8 mouse cellular contexts compared by ENCODE assay signal in genomic region chr7:56042353-56042752, GRCm38 (mm10). TPM values are rescaled to one million over a fixed set of nuclear protein-coding genes. Genes with fewer than 3 reads are reported as not detected.
DNase-seq lines count a peak whose midpoint lies in the region; ATAC-seq lines count a peak whose summit lies in the region.

No protein-coding gene starts in this region.

- DNase-seq in forebrain, embryonic 10.5 days (ENCODE audit: extremely low spot score, low spot score) = peak; percentile 62
- DNase-seq in adrenal gland, postnatal 25 days = peak; percentile 80
- DNase-seq in embryonic facial prominence, embryonic 11.5 days (ENCODE audit: low spot score) = peak; percentile 73
- peak; percentile 62 to 77 for DNase-seq in heart, postnatal 36 days
- DNase-seq in layer of hippocampus, postnatal 36 days = peak; percentile 69 to 73
- DNase-seq in spleen, adult 18-20 months = peak; percentile 48 to 77

- no peak overlapping the region for H3K4me3 ChIP-seq in forebrain, embryonic 10.5 days
- no peak overlapping the region for H3K4me3 ChIP-seq in forebrain, embryonic 12.5 days (replicated peaks)
- H3K4me3 ChIP-seq in embryonic facial prominence, embryonic 11.5 days (ENCODE audit: low read depth, low read length) = no peak overlapping the region

- intact Hi-C loops in heart, postnatal 36 days (cut with DNase I) = loop anchor here (1.0 kb wide), 1 partner anchor 56 kb away; no protein-coding TSS in a partner anchor

- no peaks in the 10 kb centered on the region for H3K27me3 ChIP-seq in forebrain, embryonic 10.5 days (ENCODE audit: poor library complexity, severe bottlenecking)
- no peaks in the 10 kb centered on the region for H3K27me3 ChIP-seq in forebrain, embryonic 12.5 days
- no peaks in the 10 kb centered on the region for H3K27me3 ChIP-seq in embryonic facial prominence, embryonic 11.5 days (ENCODE audit: control insufficient read depth, insufficient read depth, low read length)

- no peaks in the 10 kb centered on the region for H3K4me1 ChIP-seq in forebrain, embryonic 10.5 days
- no peaks in the 10 kb centered on the region for H3K4me1 ChIP-seq in forebrain, embryonic 12.5 days
- H3K4me1 ChIP-seq in embryonic facial prominence, embryonic 11.5 days (ENCODE audit: control insufficient read depth, insufficient read depth, low read length) = no peaks in the 10 kb centered on the region

- H3K27ac ChIP-seq in forebrain, embryonic 10.5 days = no peak overlapping the region
- H3K27ac ChIP-seq in forebrain, embryonic 12.5 days = no peak overlapping the region
- no peak overlapping the region for H3K27ac ChIP-seq in embryonic facial prominence, embryonic 11.5 days (replicated peaks; ENCODE audit: low read depth, low read length)

- no peak for ATAC-seq in forebrain, embryonic 12.5 days (ENCODE audit: low FRiP score)
- no peak for ATAC-seq in embryonic facial prominence, embryonic 11.5 days (replicated peaks; ENCODE audit: insufficient number of reproducible peaks, low FRiP score, low TSS enrichment, low read depth)
- peak; percentile 94 for ATAC-seq in megakaryocyte, adult 5-6 weeks (ENCODE audit: poor library complexity, severe bottlenecking)

- no peaks in the 10 kb centered on the region for H3K36me3 ChIP-seq in forebrain, embryonic 10.5 days (replicated peaks)
- no peaks in the 10 kb centered on the region for H3K36me3 ChIP-seq in forebrain, embryonic 12.5 days (replicated peaks)
- H3K36me3 ChIP-seq in embryonic facial prominence, embryonic 11.5 days (replicated peaks; ENCODE audit: control insufficient read depth, insufficient read depth, low read depth, low read length) = no peaks in the 10 kb centered on the region

- H3K9me3 ChIP-seq in forebrain, embryonic 10.5 days = no peaks in the 10 kb centered on the region
- H3K9me3 ChIP-seq in forebrain, embryonic 12.5 days = no peaks in the 10 kb centered on the region
- H3K9me3 ChIP-seq in embryonic facial prominence, embryonic 11.5 days (replicated peaks; ENCODE audit: control insufficient read depth, low read length) = no peaks in the 10 kb centered on the region

- H3K9ac ChIP-seq in forebrain, embryonic 12.5 days = no peak overlapping the region
- H3K9ac ChIP-seq in embryonic facial prominence, embryonic 11.5 days (replicated peaks; ENCODE audit: low read length) = no peak overlapping the region

- 21% methylated on average over 5 of the region's 5 CpGs for WGBS in forebrain, embryonic 10.5 days
- WGBS in forebrain, embryonic 12.5 days = 9% methylated on average over 5 of the region's 5 CpGs
- WGBS in embryonic facial prominence, embryonic 11.5 days = 9% methylated on average over 5 of the region's 5 CpGs

- no peak overlapping the region for H3K4me2 ChIP-seq in forebrain, embryonic 12.5 days
- H3K4me2 ChIP-seq in embryonic facial prominence, embryonic 11.5 days (ENCODE audit: low read depth, low read length) = no peak overlapping the region

RNA-seq across cellular contexts. Expression of gene Herc2, which starts 7.6 kb away (rescaled TPM):
- polyA plus RNA-seq in forebrain, embryonic 10.5 days (2016; fragmentation: Nextera tagmentation; extraction: Ambion mirVana) = 19.0 and 19.8 TPM in 2 replicates
- 33.9 and 34.4 TPM in 2 replicates for polyA plus RNA-seq in forebrain, embryonic 12.5 days (2016; fragmentation: Nextera tagmentation; extraction: Ambion mirVana)
- total RNA-seq in adrenal gland, postnatal 25 days (2021) = 64.1 and 74.7 TPM in 2 replicates
- polyA plus RNA-seq in embryonic facial prominence, embryonic 11.5 days (2014; fragmentation: Nextera tagmentation; extraction: Ambion mirVana) = 22.9 and 27.4 TPM in 2 replicates
- 10 to 100 TPM; 43.4 to 45.9 TPM for total RNA-seq in heart, postnatal 36 days (2021)
- 100 to 1,000 TPM; 138 to 151 TPM for total RNA-seq in layer of hippocampus, postnatal 36 days (2021)
- total RNA-seq in megakaryocyte, adult 5-6 weeks (2015) = 18.2 and 20.6 TPM in 2 replicates
- 30.8 and 32.3 TPM in 2 replicates for total RNA-seq in megakaryocyte, adult 5-6 weeks (2017)

RNA-seq across cellular contexts. Expression of gene Nipa1, which starts 22.6 kb away (rescaled TPM):
- polyA plus RNA-seq in forebrain, embryonic 10.5 days (2016; fragmentation: Nextera tagmentation; extraction: Ambion mirVana) = 6.4 and 6.5 TPM in 2 replicates
- 12.1 and 13.0 TPM in 2 replicates for polyA plus RNA-seq in forebrain, embryonic 12.5 days (2016; fragmentation: Nextera tagmentation; extraction: Ambion mirVana)
- 5.1 and 7.6 TPM in 2 replicates for total RNA-seq in adrenal gland, postnatal 25 days (2021)
- polyA plus RNA-seq in embryonic facial prominence, embryonic 11.5 days (2014; fragmentation: Nextera tagmentation; extraction: Ambion mirVana) = 7.4 and 8.3 TPM in 2 replicates
- 1 to 10 TPM; 5.8 to 5.9 TPM for total RNA-seq in heart, postnatal 36 days (2021)
- 10 to 100 TPM; 60.5 to 61.2 TPM for total RNA-seq in layer of hippocampus, postnatal 36 days (2021)
- 0.67 and 0.96 TPM in 2 replicates for total RNA-seq in megakaryocyte, adult 5-6 weeks (2015)
- 0.44 and 2.1 TPM in 2 replicates for total RNA-seq in megakaryocyte, adult 5-6 weeks (2017)
